Mouse (Mus musculus) erythroblast, embryonic 14.5 days (primary cell): Measurements from ENCODE around the gene Klf3.

Source experiments
- GATA1 ChIP-seq: IDR thresholded peaks from 2 replicates; pipeline ENCODE4 v1.6.1; 2012; ENCODE audit warnings: low read length, inconsistent platforms, mixed read lengths
- TAL1 ChIP-seq: IDR thresholded peaks from 3 replicates; pipeline ENCODE4 v1.6.1; 2012; ENCODE audit warnings: low read length, inconsistent platforms, mixed read lengths

- TF ChIP-seq TAL1, result no peak
- TF ChIP-seq GATA1, result no peak
Observed at GRCm38 (mm10) chr5:64853421-64853820, 50.2 kb downstream of the Klf3 start.
